Mouse (Mus musculus) neural tube, embryonic 12.5 days (tissue): ENCODE results near the gene Fgd4. TPM values are rescaled to one million over a fixed set of nuclear protein-coding genes. Genes with fewer than 3 reads are reported as not detected.
A peak's percentile ranks its signal among the peaks of the same experiment; 100 is the strongest.

Source experiments
- ATAC-seq: fragments of 200-750 bp; cut with Nextera tagmentation; 2 replicates; pipeline ENCODE4 v1.8.0; 2017; ENCODE audit warnings: low read depth, mild to moderate bottlenecking, moderate TSS enrichment, moderate library complexity; ENCODE audit not compliant: low FRiP score
- H3K27ac ChIP-seq: fragments of 300-500 bp; sonication (generic); 2 replicates; pipeline ENCODE4 v1.5.1; 2016
- H3K27me3 ChIP-seq: fragments of 300-500 bp; sonication (generic); replicated peaks from 2 replicates; pipeline ENCODE4 v1.6.1; 2016; ENCODE audit warnings: mild to moderate bottlenecking
- H3K36me3 ChIP-seq: fragments of 300-500 bp; sonication (generic); 2 replicates; pipeline ENCODE4 v1.6.1; 2016; ENCODE audit warnings: mild to moderate bottlenecking
- H3K4me1 ChIP-seq: fragments of 300-500 bp; sonication (generic); 2 replicates; pipeline ENCODE4 v1.6.1; 2016
- H3K4me2 ChIP-seq: fragments of 300-500 bp; sonication (generic); replicated peaks from 2 replicates; pipeline ENCODE4 v1.6.1; 2016; ENCODE audit warnings: mild to moderate bottlenecking
- H3K4me3 ChIP-seq: fragments of 300-500 bp; sonication (generic); 2 replicates; pipeline ENCODE4 v1.5.1; 2016
- H3K9ac ChIP-seq: fragments of 300-500 bp; sonication (generic); 2 replicates; pipeline ENCODE4 v1.6.1; 2016; ENCODE audit warnings: mild to moderate bottlenecking
- H3K9me3 ChIP-seq: fragments of 300-500 bp; sonication (generic); 2 replicates; pipeline ENCODE4 v1.6.1; 2016; ENCODE audit warnings: mild to moderate bottlenecking
- WGBS: fragments of 180-500 bp; shearing (Covaris S2); methylation state at CpG from one replicate; pipeline ENCODE4 v1.1.7; 2016; 5-methylcytosine and 5-hydroxymethylcytosine counted together
- polyA plus RNA-seq: library from polyadenylated mRNA; unstranded; fragments of >200 nt; fragmentation: Nextera tagmentation; extraction: Ambion mirVana; gene quantifications from 2 replicates; pipeline ENCODE4 v1.2.1, GENCODE M21; 2016

Fgd4 gene
- polyA plus RNA-seq = 23.0 and 24.9 TPM in 2 replicates

GRCm38 (mm10) chr16:16600461-16600860 lies at the start of gene Fgd4:
Gene Fgd4 (minus strand): TSS chr16:16600549.
- H3K27ac ChIP-seq = no peak within 1 kb of the TSS
- H3K27me3 ChIP-seq = no peaks in the 10 kb centered on the region
- H3K9me3 ChIP-seq = no peaks in the 10 kb centered on the region
- 29% methylated on average over 5 of the region's 5 CpGs for WGBS
- H3K36me3 ChIP-seq = no peaks in the 10 kb centered on the region
- H3K9ac ChIP-seq = peak within 1 kb of the TSS; percentile 81
- ATAC-seq = peak; percentile 51
- H3K4me3 ChIP-seq = peak within 1 kb of the TSS; percentile 77
- peak within 1 kb of the TSS; percentile 99 for H3K4me2 ChIP-seq
- H3K4me1 ChIP-seq = no peaks in the 10 kb centered on the region; the same call in 1 of the 2 replicates

DNA sequence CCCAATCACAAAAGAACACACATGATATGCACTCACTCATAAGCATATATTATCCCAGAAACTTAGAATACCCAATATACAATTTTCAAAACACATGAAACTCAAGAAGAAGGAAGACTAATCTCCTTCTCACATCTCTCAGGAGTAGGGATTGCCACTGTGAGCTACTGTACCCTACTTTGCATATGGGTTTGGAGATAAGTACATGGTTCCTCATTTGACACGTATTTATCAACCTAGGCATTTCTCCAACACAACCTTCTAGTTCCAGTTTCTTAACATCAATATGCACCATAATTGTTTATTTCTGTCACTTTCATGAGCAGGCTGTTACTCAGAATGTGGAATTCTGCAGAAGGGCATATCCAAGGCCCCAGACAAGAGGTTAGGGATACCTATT lies 44.8 kb upstream of the Fgd4 start:
- ATAC-seq = no peak

DNA sequence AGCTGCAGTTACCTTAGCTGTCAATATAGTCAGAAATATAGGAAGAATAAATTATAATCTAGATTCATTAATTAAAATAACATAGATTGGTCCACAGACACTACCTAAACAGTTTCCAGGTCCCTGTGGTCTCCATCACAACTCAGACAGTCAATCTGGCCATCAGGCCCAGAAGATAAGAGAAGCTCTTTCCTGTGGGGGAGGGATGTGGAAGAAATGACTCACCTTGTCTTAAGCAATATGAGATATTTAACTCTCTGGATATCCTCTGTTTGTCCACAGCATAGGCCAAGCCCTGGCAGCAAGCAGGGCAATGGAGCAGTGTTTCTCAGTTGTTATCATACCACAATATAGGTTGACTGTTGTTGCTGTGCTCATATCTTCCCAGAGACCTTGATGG lies 33.4 kb upstream of the Fgd4 start:
- Histone ChIP-seq H3K9me3 (peaks cover 9% of the 10 kb centered on the region), H3K4me3 (no peak overlapping the region), H3K9ac (no peak overlapping the region), H3K36me3 (no peaks in the 10 kb centered on the region), H3K27ac (no peak overlapping the region), H3K4me2 (no peak overlapping the region), H3K4me1 (no peaks in the 10 kb centered on the region), H3K27me3 (no peaks in the 10 kb centered on the region)
- no peak for ATAC-seq

More for the DNA sequence above, 44.8 kb upstream of the Fgd4 start:
- Histone ChIP-seq H3K27ac (no peak overlapping the region), H3K9me3 (no peaks in the 10 kb centered on the region), H3K4me3 (no peak overlapping the region), H3K27me3 (no peaks in the 10 kb centered on the region), H3K36me3 (no peaks in the 10 kb centered on the region), H3K4me1 (no peaks in the 10 kb centered on the region), H3K4me2 (no peak overlapping the region), H3K9ac (no peak overlapping the region)
- 88% methylated on average over 1 of the region's 1 CpGs for WGBS

DNA sequence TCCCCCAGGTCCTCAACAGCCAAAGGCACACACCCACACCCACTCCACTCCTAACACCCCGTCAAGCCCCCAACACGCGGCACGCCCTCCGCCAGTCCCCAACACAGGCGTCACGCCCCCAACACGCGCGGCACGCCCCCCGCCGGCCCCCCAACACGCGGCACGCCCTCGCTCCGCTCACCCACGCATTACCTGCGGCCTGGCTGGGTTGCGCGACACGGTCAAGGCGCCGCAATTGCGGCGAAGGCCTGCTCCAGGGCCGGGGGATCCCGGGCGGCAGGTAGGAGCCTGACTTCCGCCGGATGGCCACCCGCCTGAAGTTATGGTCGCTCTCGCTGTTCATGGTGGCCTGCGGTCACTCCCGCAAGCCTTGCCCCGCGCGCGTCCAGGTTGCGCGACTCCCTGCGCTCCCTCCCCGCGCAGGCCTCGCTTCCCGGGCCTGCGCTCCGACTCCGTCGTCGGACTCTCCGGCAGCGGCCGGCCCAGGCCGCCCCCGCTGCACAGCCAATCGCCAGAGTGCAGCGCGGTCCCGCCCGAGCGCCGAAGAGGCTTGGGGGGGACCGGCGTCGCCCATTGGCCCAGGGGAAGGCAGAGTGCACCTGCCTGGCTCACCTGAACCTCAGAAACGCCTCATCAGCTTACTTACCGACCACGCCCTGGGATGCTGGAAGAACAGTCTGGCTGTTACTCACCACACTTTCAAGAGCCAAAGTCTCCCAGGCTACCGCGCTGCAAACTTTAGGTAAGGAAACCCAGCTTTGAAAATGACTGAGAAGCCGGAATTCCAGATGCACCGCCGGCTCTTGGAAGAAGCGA lies 555 bp downstream of the Fgd4 start:
- H3K4me3 ChIP-seq = peak overlapping the region; percentile 77
- peak; percentile 91 for ATAC-seq
- H3K9ac ChIP-seq = peak overlapping the region; percentile 81
- no peaks in the 10 kb centered on the region for H3K27me3 ChIP-seq
- no peaks in the 10 kb centered on the region for H3K9me3 ChIP-seq
- no peaks in the 10 kb centered on the region for H3K36me3 ChIP-seq
- no peaks in the 10 kb centered on the region; the same call in 1 of the 2 replicates for H3K4me1 ChIP-seq
- no peak overlapping the region for H3K27ac ChIP-seq
- H3K4me2 ChIP-seq = peak overlapping the region; percentile 99
- under 1% methylated on average over 77 of the region's 77 CpGs for WGBS

DNA sequence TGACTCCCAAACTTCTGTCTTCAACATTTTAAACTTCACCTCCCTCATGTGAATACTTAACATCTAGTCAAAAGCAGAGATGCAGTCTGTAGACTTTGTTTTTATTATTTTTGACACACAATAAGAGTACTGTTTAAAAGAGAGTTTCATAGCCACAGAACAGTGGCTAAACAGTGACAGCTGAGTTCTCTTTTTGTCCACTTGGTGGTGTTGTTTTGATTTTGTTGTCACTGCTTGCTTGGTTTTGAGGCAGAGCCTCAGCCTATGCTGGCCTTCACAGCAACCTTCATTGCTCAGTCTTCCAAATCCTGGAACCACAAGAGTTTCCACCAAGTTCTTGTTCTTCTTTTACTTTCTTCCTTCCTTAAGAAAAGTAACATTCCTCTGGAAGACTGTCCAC lies 3.8 kb downstream of the Fgd4 start:
- no peak overlapping the region for H3K4me3 ChIP-seq
- no peak overlapping the region for H3K4me2 ChIP-seq
- ATAC-seq = no peak
- no peak overlapping the region for H3K9ac ChIP-seq
- no peaks in the 10 kb centered on the region for H3K27me3 ChIP-seq
- H3K4me1 ChIP-seq = no peaks in the 10 kb centered on the region; the same call in 1 of the 2 replicates
- no peak overlapping the region for H3K27ac ChIP-seq
- no peaks in the 10 kb centered on the region for H3K36me3 ChIP-seq
- H3K9me3 ChIP-seq = no peaks in the 10 kb centered on the region

GRCm38 (mm10) chr16:16592622-16593021 lies 7.7 kb downstream of the Fgd4 start:
- Histone ChIP-seq H3K4me3 (no peak overlapping the region), H3K9ac (no peak overlapping the region), H3K4me2 (no peak overlapping the region), H3K9me3 (no peaks in the 10 kb centered on the region), H3K27ac (no peak overlapping the region), H3K36me3 (no peaks in the 10 kb centered on the region), H3K4me1 (no peaks in the 10 kb centered on the region), H3K27me3 (no peaks in the 10 kb centered on the region)
- no peak for ATAC-seq

- ATAC-seq = peak; percentile 86
- no peaks in the 10 kb centered on the region for H3K4me1 ChIP-seq
Observed at GRCm38 (mm10) chr16:16584409-16585032, 15.8 kb downstream of the Fgd4 start.

DNA sequence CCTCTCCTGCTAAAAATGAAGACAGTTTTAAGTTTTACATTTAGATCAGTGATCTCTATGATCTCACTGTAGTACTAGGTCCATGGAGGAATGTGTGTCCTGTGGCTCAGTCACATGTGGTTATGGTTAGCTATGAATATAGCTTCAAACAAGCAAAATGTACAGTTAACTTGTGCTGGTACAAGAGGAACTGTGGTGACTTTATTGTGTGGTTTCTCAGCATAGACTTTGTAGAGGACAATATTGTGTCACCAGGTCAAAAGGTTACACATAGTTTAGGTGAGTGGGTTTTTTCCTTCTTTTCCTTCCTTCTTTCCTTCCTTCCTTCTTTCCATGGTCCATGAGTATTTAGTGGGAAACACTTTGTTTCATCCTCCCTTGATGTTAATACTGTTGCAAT lies 23.8 kb downstream of the Fgd4 start:
- Histone ChIP-seq H3K27ac (no peak overlapping the region), H3K36me3 (no peaks in the 10 kb centered on the region), H3K27me3 (no peaks in the 10 kb centered on the region), H3K4me1 (no peaks in the 10 kb centered on the region), H3K9me3 (no peaks in the 10 kb centered on the region), H3K9ac (no peak overlapping the region), H3K4me3 (no peak overlapping the region), H3K4me2 (no peak overlapping the region)
- no peak for ATAC-seq

More at GRCm38 (mm10) chr16:16584409-16585032, 15.8 kb downstream of the Fgd4 start:
- Histone ChIP-seq H3K4me2 (no peak overlapping the region), H3K4me3 (no peak overlapping the region), H3K27me3 (no peaks in the 10 kb centered on the region), H3K27ac (no peak overlapping the region), H3K36me3 (no peaks in the 10 kb centered on the region), H3K9me3 (no peaks in the 10 kb centered on the region), H3K9ac (no peak overlapping the region)
- WGBS = 91% methylated on average over 4 of the region's 4 CpGs

- no peak overlapping the region for H3K27ac ChIP-seq
- H3K4me2 ChIP-seq = no peak overlapping the region
- H3K9ac ChIP-seq = no peak overlapping the region
- H3K36me3 ChIP-seq = no peaks in the 10 kb centered on the region
- no peaks in the 10 kb centered on the region for H3K4me1 ChIP-seq
- H3K4me3 ChIP-seq = no peak overlapping the region
- no peak for ATAC-seq
- H3K27me3 ChIP-seq = no peaks in the 10 kb centered on the region
- H3K9me3 ChIP-seq = no peaks in the 10 kb centered on the region
Observed at GRCm38 (mm10) chr16:16574508-16574907, 25.8 kb downstream of the Fgd4 start.

GRCm38 (mm10) chr16:16573167-16573566 lies 27.2 kb downstream of the Fgd4 start:
- H3K4me3 ChIP-seq = no peak overlapping the region
- no peaks in the 10 kb centered on the region for H3K4me1 ChIP-seq
- H3K27me3 ChIP-seq = no peaks in the 10 kb centered on the region
- H3K36me3 ChIP-seq = no peaks in the 10 kb centered on the region
- no peak for ATAC-seq
- 90% methylated on average over 1 of the region's 1 CpGs for WGBS
- H3K4me2 ChIP-seq = no peak overlapping the region
- H3K9ac ChIP-seq = no peak overlapping the region
- H3K27ac ChIP-seq = no peak overlapping the region
- H3K9me3 ChIP-seq = no peaks in the 10 kb centered on the region

DNA sequence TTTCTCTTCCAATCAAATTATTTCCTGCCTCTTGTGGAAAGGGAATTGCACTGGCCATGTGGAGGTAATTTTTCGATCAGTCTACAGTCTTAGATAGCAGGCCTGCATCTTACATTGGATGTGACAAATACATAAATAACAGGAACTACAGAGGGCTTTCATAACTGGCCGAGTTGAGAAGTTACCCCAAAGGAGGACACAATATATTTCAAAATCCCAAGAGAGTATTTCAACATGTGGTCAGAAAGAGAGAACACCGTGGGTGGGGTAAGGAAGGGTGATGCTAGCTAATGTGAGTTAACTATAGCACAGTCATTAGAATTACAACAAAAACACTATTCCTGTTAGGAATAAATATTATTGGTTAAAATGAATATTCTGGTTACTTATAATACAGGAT lies 29.0 kb downstream of the Fgd4 start:
- Histone ChIP-seq H3K9me3 (no peaks in the 10 kb centered on the region), H3K27ac (no peak overlapping the region), H3K36me3 (no peaks in the 10 kb centered on the region), H3K27me3 (no peaks in the 10 kb centered on the region), H3K9ac (no peak overlapping the region), H3K4me3 (no peak overlapping the region), H3K4me1 (no peaks in the 10 kb centered on the region), H3K4me2 (no peak overlapping the region)
- WGBS = 74% methylated on average over 3 of the region's 3 CpGs
- no peak for ATAC-seq

DNA sequence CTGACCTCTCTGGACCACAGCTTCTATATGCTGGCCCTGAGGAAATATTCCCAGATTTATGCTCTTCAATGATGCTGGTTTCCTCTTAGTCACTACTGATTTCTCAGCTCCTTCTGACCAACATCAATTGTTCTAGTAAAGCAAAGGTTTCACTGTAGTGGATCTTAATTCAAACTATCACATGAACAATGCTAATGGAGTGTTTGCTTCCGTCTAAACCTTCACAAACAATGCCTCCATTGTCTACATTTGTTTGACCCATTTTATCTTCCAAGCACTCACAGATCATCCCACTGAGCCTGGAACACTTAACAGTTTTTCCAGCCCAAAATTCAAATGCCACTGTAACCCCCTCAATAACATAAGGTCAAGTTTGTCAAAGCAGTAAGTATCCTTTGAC lies 33.6 kb downstream of the Fgd4 start:
- no peaks in the 10 kb centered on the region for H3K36me3 ChIP-seq
- no peak for ATAC-seq
- no peak overlapping the region for H3K9ac ChIP-seq
- no peaks in the 10 kb centered on the region for H3K4me1 ChIP-seq
- 23% methylated on average over 1 of the region's 1 CpGs for WGBS
- no peaks in the 10 kb centered on the region for H3K27me3 ChIP-seq
- no peak overlapping the region for H3K4me3 ChIP-seq
- no peaks in the 10 kb centered on the region for H3K9me3 ChIP-seq
- H3K4me2 ChIP-seq = no peak overlapping the region
- H3K27ac ChIP-seq = no peak overlapping the region

- no peak for ATAC-seq
- Histone ChIP-seq H3K27ac (no peak overlapping the region), H3K27me3 (no peaks in the 10 kb centered on the region), H3K36me3 (no peaks in the 10 kb centered on the region), H3K4me1 (no peaks in the 10 kb centered on the region), H3K9ac (no peak overlapping the region), H3K9me3 (no peaks in the 10 kb centered on the region), H3K4me2 (no peak overlapping the region), H3K4me3 (no peak overlapping the region)
- 87% methylated on average over 5 of the region's 5 CpGs for WGBS
Observed at GRCm38 (mm10) chr16:16566215-16566614, 34.1 kb downstream of the Fgd4 start.
